Mouse (Mus musculus): ENCODE results near the gene Urod. TPM values are rescaled to one million over a fixed set of nuclear protein-coding genes. Genes with fewer than 3 reads are reported as not detected.

Gene Urod
- polyA plus RNA-seq, 1 experiment, result 107 TPM

DNA sequence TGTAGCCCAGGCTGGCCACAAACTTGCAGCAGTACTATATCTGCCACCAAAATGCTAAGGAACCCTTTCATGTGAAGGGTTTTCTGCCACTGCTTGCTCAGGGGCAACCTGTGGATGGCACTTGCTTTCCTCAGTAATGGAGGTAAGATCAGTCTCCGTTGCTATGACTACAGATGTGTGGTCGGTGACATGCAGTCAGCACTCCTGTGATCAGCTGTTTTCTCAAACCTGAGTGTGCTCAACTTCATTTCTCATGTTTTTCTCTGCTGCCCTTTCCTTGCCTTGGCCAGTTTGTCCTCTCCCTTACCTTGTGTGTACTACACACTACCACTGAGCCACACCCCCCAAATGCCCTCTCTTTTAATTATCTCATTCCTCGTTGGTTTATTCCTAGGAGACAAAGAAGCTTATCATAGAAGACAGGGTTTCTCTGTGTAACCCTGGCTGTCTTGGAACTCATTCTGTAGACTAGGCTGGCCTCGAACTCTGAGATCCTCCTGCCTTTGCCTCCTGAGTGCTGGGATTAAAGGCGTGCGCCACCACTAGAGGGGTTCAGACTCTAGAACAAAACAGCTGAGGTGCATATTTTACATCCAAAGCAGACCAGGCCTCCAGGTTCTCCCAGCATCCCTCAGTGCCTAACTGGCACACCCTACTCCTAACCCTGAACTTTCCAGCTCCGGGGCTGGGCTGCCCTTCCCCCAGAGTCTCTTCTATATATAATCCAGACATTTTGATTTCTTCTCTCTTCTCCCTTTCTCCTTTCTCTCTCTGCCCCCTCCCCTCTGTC is 11.6 kb upstream of the Urod start:
- 74% methylated on average over 7 of the region's 7 CpGs for WGBS
- Histone ChIP-seq H3K4me3 (replicated peaks; ENCODE audit: insufficient read depth, low read depth, low read length) (no peak overlapping the region), H3K27ac (ENCODE audit: insufficient read depth, low read length) (no peak overlapping the region), H3K4me1 (ENCODE audit: control insufficient read depth, insufficient read depth, low read length) (no peaks in the 10 kb centered on the region), H3K27me3 (ENCODE audit: control insufficient read depth, insufficient read depth, low read length) (no peaks in the 10 kb centered on the region)
- TF ChIP-seq POLR2A (IDR thresholded peaks at IDR 0.05; ENCODE audit: borderline replicate concordance, insufficient read depth, low read length) (no peak), CTCF (IDR thresholded peaks at IDR 0.05; ENCODE audit: borderline replicate concordance, insufficient read depth, low read depth, low read length) (no peak)
- DNase-seq, result no peak

GRCm38 (mm10) chr4:117004649-117005048 is 10.4 kb upstream of the Urod start:
- no peaks in the 10 kb centered on the region for H3K4me1 ChIP-seq (ENCODE audit: control insufficient read depth, insufficient read depth, low read length)
- no peak overlapping the region for H3K27ac ChIP-seq (ENCODE audit: insufficient read depth, low read length)
- 87% methylated on average over 4 of the region's 4 CpGs for WGBS
- no peaks in the 10 kb centered on the region for H3K27me3 ChIP-seq (ENCODE audit: control insufficient read depth, insufficient read depth, low read length)
- no peak overlapping the region for H3K4me3 ChIP-seq (replicated peaks; ENCODE audit: insufficient read depth, low read depth, low read length)
- TF ChIP-seq POLR2A (IDR thresholded peaks at IDR 0.05; ENCODE audit: borderline replicate concordance, insufficient read depth, low read length) (no peak), CTCF (IDR thresholded peaks at IDR 0.05; ENCODE audit: borderline replicate concordance, insufficient read depth, low read depth, low read length) (no peak)
- no peak for DNase-seq

GRCm38 (mm10) chr4:117002543-117003521 is 8.6 kb upstream of the Urod start:
- TF ChIP-seq POLR2A (IDR thresholded peaks at IDR 0.05; ENCODE audit: borderline replicate concordance, insufficient read depth, low read length), result no peak
- TF ChIP-seq CTCF (IDR thresholded peaks at IDR 0.05; ENCODE audit: borderline replicate concordance, insufficient read depth, low read depth, low read length), result peak; percentile 79
- no peak overlapping the region for H3K4me3 ChIP-seq (replicated peaks; ENCODE audit: insufficient read depth, low read depth, low read length)
- no peak overlapping the region for H3K27ac ChIP-seq (ENCODE audit: insufficient read depth, low read length)
- no peaks in the 10 kb centered on the region for H3K4me1 ChIP-seq (ENCODE audit: control insufficient read depth, insufficient read depth, low read length)
- H3K27me3 ChIP-seq (ENCODE audit: control insufficient read depth, insufficient read depth, low read length), result no peaks in the 10 kb centered on the region
- WGBS, result 52% methylated on average over 38 of the region's 38 CpGs
- DNase-seq, result peak; percentile 53 to 60

- TF ChIP-seq POLR2A (IDR thresholded peaks at IDR 0.05; ENCODE audit: borderline replicate concordance, insufficient read depth, low read length) (no peak), CTCF (IDR thresholded peaks at IDR 0.05; ENCODE audit: borderline replicate concordance, insufficient read depth, low read depth, low read length) (no peak)
- Histone ChIP-seq H3K27me3 (ENCODE audit: control insufficient read depth, insufficient read depth, low read length) (no peaks in the 10 kb centered on the region), H3K27ac (ENCODE audit: insufficient read depth, low read length) (no peak overlapping the region), H3K4me3 (replicated peaks; ENCODE audit: insufficient read depth, low read depth, low read length) (no peak overlapping the region), H3K4me1 (ENCODE audit: control insufficient read depth, insufficient read depth, low read length) (peaks cover 1% of the 10 kb centered on the region)
- 91% methylated on average over 16 of the region's 16 CpGs for WGBS
- no peak for DNase-seq
These were observed 7.7 kb upstream of the Urod start for GRCm38 (mm10) chr4:117001957-117002356.

DNA sequence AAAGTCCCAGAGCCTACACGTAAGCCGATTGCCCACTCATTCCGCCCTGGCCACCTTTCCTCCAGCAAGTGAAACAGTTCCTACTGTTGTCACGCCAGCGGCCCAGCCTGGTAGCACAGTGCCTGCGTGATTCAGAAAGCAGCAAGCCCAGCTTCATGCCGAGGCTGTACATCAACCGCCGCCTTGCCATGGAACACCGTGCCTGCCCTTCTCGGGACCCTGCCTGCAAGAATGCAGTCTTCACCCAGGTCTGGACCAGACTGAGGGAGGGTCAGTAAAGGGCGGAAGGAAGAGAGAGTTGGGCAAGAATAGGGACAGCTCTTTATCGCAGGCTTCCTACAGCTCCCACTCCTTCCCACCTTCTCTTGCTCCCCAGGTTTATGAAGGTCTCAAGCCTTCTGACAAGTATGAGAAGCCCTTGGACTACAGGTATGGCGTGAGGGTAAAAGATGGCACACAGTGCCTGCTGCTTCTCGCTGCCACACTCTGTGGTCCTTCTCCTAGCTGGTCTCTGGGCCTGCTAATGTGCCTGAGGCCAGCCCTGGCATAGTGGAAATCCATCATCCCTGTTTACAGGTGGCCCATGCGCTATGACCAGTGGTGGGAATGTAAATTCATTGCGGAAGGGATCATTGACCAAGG is 5.4 kb upstream of the Urod start:
- peaks cover 9% of the 10 kb centered on the region for H3K4me1 ChIP-seq (ENCODE audit: control insufficient read depth, insufficient read depth, low read length)
- H3K4me3 ChIP-seq (replicated peaks; ENCODE audit: insufficient read depth, low read depth, low read length), result no peak overlapping the region
- no peaks in the 10 kb centered on the region for H3K27me3 ChIP-seq (ENCODE audit: control insufficient read depth, insufficient read depth, low read length)
- no peak overlapping the region for H3K27ac ChIP-seq (ENCODE audit: insufficient read depth, low read length)
- no peak for DNase-seq
- TF ChIP-seq CTCF (IDR thresholded peaks at IDR 0.05; ENCODE audit: borderline replicate concordance, insufficient read depth, low read depth, low read length) (no peak), POLR2A (IDR thresholded peaks at IDR 0.05; ENCODE audit: borderline replicate concordance, insufficient read depth, low read length) (no peak)
- 94% methylated on average over 17 of the region's 17 CpGs for WGBS

GRCm38 (mm10) chr4:116995798-116996135 is 1.6 kb upstream of the Urod start:
- TF ChIP-seq POLR2A (IDR thresholded peaks at IDR 0.05; ENCODE audit: borderline replicate concordance, insufficient read depth, low read length) (no peak), CTCF (IDR thresholded peaks at IDR 0.05; ENCODE audit: borderline replicate concordance, insufficient read depth, low read depth, low read length) (peak; percentile 46; the same call in 1 of the 2 replicates)
- Histone ChIP-seq H3K4me1 (ENCODE audit: control insufficient read depth, insufficient read depth, low read length) (peaks cover 22% of the 10 kb centered on the region), H3K27ac (ENCODE audit: insufficient read depth, low read length) (peak overlapping the region; percentile 64), H3K4me3 (replicated peaks; ENCODE audit: insufficient read depth, low read depth, low read length) (peak overlapping the region; percentile 85), H3K27me3 (ENCODE audit: control insufficient read depth, insufficient read depth, low read length) (no peaks in the 10 kb centered on the region)
- WGBS, result under 1% methylated on average over 16 of the region's 16 CpGs
- DNase-seq, result peak; percentile 65 to 73

DNA sequence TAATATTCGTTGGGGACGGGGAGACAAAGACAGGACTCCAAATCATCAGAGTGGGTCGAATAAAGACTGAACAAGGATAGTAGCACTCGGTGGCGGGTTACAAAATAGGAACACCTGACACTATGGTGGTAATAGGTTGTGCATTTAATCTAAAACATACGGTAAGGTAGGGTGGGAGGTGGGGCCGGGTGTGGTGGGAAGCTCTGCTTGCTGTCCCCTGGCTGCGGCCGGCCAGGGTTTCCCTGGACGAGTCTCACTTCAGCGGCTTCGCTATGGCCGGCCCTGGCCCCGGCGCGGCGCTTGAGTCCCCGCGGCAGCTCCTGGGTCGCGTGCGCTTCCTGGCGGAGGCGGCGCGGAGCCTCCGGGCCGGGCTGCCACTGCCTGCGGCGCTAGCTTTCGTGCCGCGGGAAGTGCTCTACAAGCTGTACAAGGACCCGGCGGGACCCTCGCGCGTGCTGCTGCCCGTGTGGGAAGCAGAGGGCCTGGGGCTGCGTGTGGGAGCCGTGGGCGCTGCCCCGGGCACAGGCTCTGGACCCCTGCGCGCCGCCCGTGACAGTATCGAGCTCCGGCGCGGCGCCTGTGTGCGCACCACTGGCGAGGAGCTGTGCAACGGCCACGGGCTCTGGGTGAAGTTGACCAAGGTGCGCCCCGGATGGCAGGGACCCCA is 1.1 kb upstream of the Urod start, which contains the start of gene Hectd3:
Hectd3 (plus strand) TSS at position 187 of the 667 bp plus-strand sequence.
- WGBS, result under 1% methylated on average over 58 of the region's 58 CpGs
- Histone ChIP-seq H3K27me3 (ENCODE audit: control insufficient read depth, insufficient read depth, low read length) (no peaks in the 10 kb centered on the region), H3K27ac (ENCODE audit: insufficient read depth, low read length) (peak within 1 kb of the TSS; percentile 64), H3K4me1 (ENCODE audit: control insufficient read depth, insufficient read depth, low read length) (peaks cover 22% of the 10 kb centered on the region), H3K4me3 (replicated peaks; ENCODE audit: insufficient read depth, low read depth, low read length) (peak within 1 kb of the TSS; percentile 90)
- peak; percentile 70 to 74 for DNase-seq
- no peak for TF ChIP-seq CTCF (IDR thresholded peaks at IDR 0.05; ENCODE audit: borderline replicate concordance, insufficient read depth, low read depth, low read length)
- TF ChIP-seq POLR2A (IDR thresholded peaks at IDR 0.05; ENCODE audit: borderline replicate concordance, insufficient read depth, low read length), result peak; percentile 52; the same call in 1 of the 2 replicates
